Mouse (Mus musculus): ENCODE results near the gene Klhdc2.

DNA sequence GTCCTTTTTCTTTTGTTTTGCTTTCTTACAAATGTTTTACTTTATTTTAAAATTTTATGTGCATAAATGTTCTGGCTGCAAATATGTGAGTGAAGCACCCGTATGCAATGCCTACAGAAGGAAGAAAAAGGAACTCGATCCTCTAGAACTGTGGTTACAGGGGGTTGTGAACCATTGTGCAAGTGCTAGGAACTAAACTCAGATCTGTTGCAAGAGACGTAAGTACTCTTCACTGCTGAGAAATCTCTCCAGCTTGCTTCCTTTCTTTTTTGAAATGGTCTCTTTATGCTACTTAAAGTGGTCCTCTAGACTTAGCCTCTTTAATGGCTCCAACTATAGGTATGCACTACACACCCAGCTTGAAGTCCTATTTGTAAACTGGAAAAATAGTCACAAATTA, 34.7 kb downstream of the Klhdc2 start:
- TF ChIP-seq CTCF (IDR thresholded peaks at IDR 0.05) (no peak), EP300 (IDR thresholded peaks at IDR 0.05) (peak; percentile 68)

Measured in lung, postnatal 0 days (tissue).